Mouse (Mus musculus) erythroblast, embryonic 14.5 days (primary cell): ENCODE data around the gene Pdcd5. TPM values are rescaled to one million over a fixed set of nuclear protein-coding genes. Genes with fewer than 3 reads are reported as not detected.

ENCODE experiments used
- H3K27me3 ChIP-seq: 2 replicates; pipeline ENCODE4 v1.6.1; 2012; ENCODE audit warnings: inconsistent platforms; ENCODE audit not compliant: control insufficient read depth
- H3K36me3 ChIP-seq: 2 replicates; pipeline ENCODE4 v1.6.1; 2012; ENCODE audit warnings: mild to moderate bottlenecking, inconsistent platforms; ENCODE audit not compliant: control insufficient read depth
- H3K4me1 ChIP-seq: 2 replicates; pipeline ENCODE4 v1.6.1; 2012; ENCODE audit warnings: inconsistent platforms; ENCODE audit not compliant: control insufficient read depth
- H3K4me3 ChIP-seq: replicated peaks from 2 replicates; pipeline ENCODE3; 2012; ENCODE audit warnings: moderate library complexity, mild to moderate bottlenecking, inconsistent platforms
- H3K9me3 ChIP-seq: 2 replicates; pipeline ENCODE4 v1.6.1; 2012; ENCODE audit warnings: low read length, inconsistent platforms, mixed read lengths; ENCODE audit not compliant: control insufficient read depth
- GATA1 ChIP-seq: IDR thresholded peaks from 2 replicates; pipeline ENCODE4 v1.6.1; 2012; ENCODE audit warnings: low read length, inconsistent platforms, mixed read lengths
- TAL1 ChIP-seq: IDR thresholded peaks from 3 replicates; pipeline ENCODE4 v1.6.1; 2012; ENCODE audit warnings: low read length, inconsistent platforms, mixed read lengths
- polyA plus RNA-seq: library from polyadenylated mRNA; stranded (reverse); fragments of >175 nt; gene quantifications from 2 replicates; pipeline ENCODE4 v1.2.3, GENCODE M21; 2012

Pdcd5 gene
- polyA plus RNA-seq, 1 experiment: 20.6 TPM

- Histone ChIP-seq H3K4me1 (no peaks in the 10 kb centered on the region), H3K27me3 (no peaks in the 10 kb centered on the region), H3K4me3 (no peak overlapping the region), H3K36me3 (peaks cover 97% of the 10 kb centered on the region), H3K9me3 (no peaks in the 10 kb centered on the region)
- no peak for TF ChIP-seq TAL1
- TF ChIP-seq GATA1: no peak
Observed at GRCm38 (mm10) chr7:35617513-35617912, 29.8 kb downstream of the Pdcd5 start.

DNA sequence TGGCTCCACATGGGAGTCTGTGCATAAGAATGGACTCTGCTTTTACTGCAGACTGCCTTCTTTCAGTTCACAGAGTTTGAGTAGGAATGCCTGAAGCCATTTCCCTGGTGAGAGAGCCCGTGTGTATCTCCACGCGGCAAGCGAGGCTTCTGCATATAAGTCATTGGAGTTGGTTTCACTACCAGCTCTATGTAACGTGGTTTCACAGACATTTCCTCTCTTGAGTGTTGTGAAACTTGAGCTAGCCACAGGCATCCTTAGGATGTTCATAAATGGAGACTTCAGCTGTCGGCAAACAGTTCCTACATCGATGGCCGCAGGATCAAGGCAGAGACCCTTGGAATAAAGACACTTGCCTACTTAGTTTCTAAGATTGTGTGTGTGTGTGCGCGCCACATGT is 38.1 kb downstream of the Pdcd5 start:
- no peaks in the 10 kb centered on the region for H3K9me3 ChIP-seq
- H3K4me1 ChIP-seq: no peaks in the 10 kb centered on the region
- no peaks in the 10 kb centered on the region for H3K27me3 ChIP-seq
- H3K36me3 ChIP-seq: peaks cover 91% of the 10 kb centered on the region
- TF ChIP-seq TAL1 (no peak), GATA1 (no peak)
- H3K4me3 ChIP-seq: no peak overlapping the region

DNA sequence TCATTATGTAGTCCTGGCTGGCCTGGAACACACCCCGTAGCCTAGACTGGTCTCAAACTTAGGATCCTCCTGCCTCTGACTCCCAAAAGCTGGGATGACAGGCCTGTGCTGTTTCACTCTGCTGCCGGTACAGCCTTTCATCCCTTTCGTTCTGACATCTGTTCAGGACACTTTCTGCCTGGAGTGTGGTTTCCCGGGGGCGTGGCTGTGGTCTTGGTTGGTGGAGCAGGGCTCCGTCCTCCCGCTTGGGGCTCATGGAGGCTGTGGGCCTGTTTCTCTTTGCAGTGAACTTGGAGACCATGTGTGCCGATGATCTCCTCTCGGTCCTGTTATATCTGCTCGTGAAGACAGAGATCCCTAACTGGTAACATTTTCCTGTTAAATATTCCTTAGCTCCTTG is 40.5 kb downstream of the Pdcd5 start:
- Histone ChIP-seq H3K4me1 (peaks cover 3% of the 10 kb centered on the region), H3K4me3 (no peak overlapping the region), H3K27me3 (no peaks in the 10 kb centered on the region), H3K36me3 (peaks cover 89% of the 10 kb centered on the region), H3K9me3 (no peaks in the 10 kb centered on the region)
- TF ChIP-seq GATA1 (no peak), TAL1 (no peak)

- H3K9me3 ChIP-seq: no peaks in the 10 kb centered on the region
- H3K27me3 ChIP-seq: no peaks in the 10 kb centered on the region
- H3K4me1 ChIP-seq: peaks cover 28% of the 10 kb centered on the region
- H3K4me3 ChIP-seq: no peak overlapping the region
- no peak for TF ChIP-seq TAL1
- no peak for TF ChIP-seq GATA1
- H3K36me3 ChIP-seq: peaks cover 86% of the 10 kb centered on the region
Observed at GRCm38 (mm10) chr7:35602766-35603165, 44.6 kb downstream of the Pdcd5 start.

- peaks cover 31% of the 10 kb centered on the region for H3K4me1 ChIP-seq
- H3K9me3 ChIP-seq: no peaks in the 10 kb centered on the region
- H3K27me3 ChIP-seq: no peaks in the 10 kb centered on the region
- H3K36me3 ChIP-seq: peaks cover 87% of the 10 kb centered on the region
- TF ChIP-seq GATA1 (0 out of 2 replicates have a peak, but pooled peaks have one; percentile 12), TAL1 (0 out of 3 replicates have a peak, but pooled peaks have one; percentile 21)
- no peak overlapping the region for H3K4me3 ChIP-seq
Observed at GRCm38 (mm10) chr7:35601106-35601505, 46.2 kb downstream of the Pdcd5 start.

- Histone ChIP-seq H3K36me3 (peaks cover 88% of the 10 kb centered on the region), H3K4me3 (no peak overlapping the region), H3K27me3 (no peaks in the 10 kb centered on the region), H3K9me3 (no peaks in the 10 kb centered on the region), H3K4me1 (peaks cover 36% of the 10 kb centered on the region)
- TF ChIP-seq TAL1 (no peak), GATA1 (no peak)
Observed at GRCm38 (mm10) chr7:35600031-35600430, 47.3 kb downstream of the Pdcd5 start.

DNA sequence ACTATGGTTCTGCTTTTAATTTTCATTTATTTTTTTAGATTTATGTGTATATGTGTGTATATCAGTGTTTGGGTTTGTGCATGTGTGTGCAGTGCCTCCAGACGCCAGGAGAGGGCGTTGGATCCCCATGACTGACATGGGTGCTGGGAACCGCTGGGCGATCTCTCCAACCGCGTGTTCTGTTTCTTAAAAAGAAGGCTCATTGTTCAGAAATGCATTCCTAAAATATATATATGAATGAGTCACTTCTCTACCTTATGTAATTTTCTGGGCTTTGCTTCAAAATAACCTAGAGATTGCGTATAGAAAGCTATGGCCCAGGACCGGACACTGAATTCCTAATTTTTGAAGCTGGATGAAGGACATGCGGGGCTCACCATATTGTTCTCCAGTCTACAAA is 47.8 kb downstream of the Pdcd5 start:
- TF ChIP-seq GATA1: no peak
- no peak for TF ChIP-seq TAL1
- Histone ChIP-seq H3K9me3 (no peaks in the 10 kb centered on the region), H3K4me3 (no peak overlapping the region), H3K27me3 (no peaks in the 10 kb centered on the region), H3K4me1 (peaks cover 36% of the 10 kb centered on the region), H3K36me3 (peaks cover 93% of the 10 kb centered on the region)

GRCm38 (mm10) chr7:35594311-35594710 is 53.0 kb downstream of the Pdcd5 start:
- no peaks in the 10 kb centered on the region for H3K27me3 ChIP-seq
- H3K4me1 ChIP-seq: peaks cover 30% of the 10 kb centered on the region
- H3K36me3 ChIP-seq: peaks cover 85% of the 10 kb centered on the region
- TF ChIP-seq GATA1 (no peak), TAL1 (no peak)
- no peak overlapping the region for H3K4me3 ChIP-seq
- no peaks in the 10 kb centered on the region for H3K9me3 ChIP-seq

Other genes starting within 250 kb of the Pdcd5 start
- gene Slc7a9, start 198.7 kb downstream of the Pdcd5 start, polyA plus RNA-seq: 0.03 TPM in 1 of 2 replicates, not detected in the other
- not detected in 2 replicates for gene Tdrd12, start 109.8 kb downstream of the Pdcd5 start, polyA plus RNA-seq
- 8.9 and 10.5 TPM in 2 replicates for gene Nudt19, start 91.2 kb downstream of the Pdcd5 start, polyA plus RNA-seq
- gene Rgs9bp, start 61.9 kb downstream of the Pdcd5 start, polyA plus RNA-seq: 0.01 TPM in 1 of 2 replicates, not detected in the other
- 2.0 and 4.3 TPM in 2 replicates for gene Ankrd27, start 61.3 kb downstream of the Pdcd5 start, polyA plus RNA-seq
- 0.10 and 0.11 TPM in 2 replicates for gene Dpy19l3, start 106.9 kb upstream of the Pdcd5 start, polyA plus RNA-seq
- gene Zfp507, start 155.5 kb upstream of the Pdcd5 start, polyA plus RNA-seq: 0.15 and 0.24 TPM in 2 replicates